Mouse (Mus musculus): ENCODE results near the gene Rest.

DNA sequence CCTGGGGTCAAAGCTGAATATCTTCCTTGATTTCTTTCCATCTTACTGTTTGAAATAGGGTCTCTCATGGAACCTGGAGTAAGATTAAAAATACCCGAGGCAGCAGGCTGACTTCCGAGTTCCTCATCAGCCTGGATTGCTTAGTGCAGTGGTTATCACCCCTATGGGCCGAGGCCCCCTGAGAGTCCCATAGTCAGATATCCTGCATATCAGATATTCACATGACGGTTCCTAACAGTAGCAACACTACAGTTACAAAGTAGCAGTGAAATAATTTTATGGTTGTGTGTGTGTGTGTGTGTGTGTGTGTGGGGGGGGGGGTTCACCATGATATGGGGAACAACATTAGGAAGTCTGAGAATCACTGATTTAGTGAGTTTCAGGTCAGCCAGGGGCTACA, 4.2 kb upstream of the Rest start:
- TF ChIP-seq GATA1 (IDR thresholded peaks at IDR 0.05; ENCODE audit: borderline replicate concordance, low read length): no peak
- TF ChIP-seq FLI1 (IDR thresholded peaks at IDR 0.05; ENCODE audit: low read length): no peak

Measured in megakaryocyte, embryonic 14.5 days (primary cell).